Mouse (Mus musculus) myocyte (in vitro differentiated cells): Measurements from ENCODE around the gene Ltbp1. TPM values are rescaled to one million over a fixed set of nuclear protein-coding genes. Genes with fewer than 3 reads are reported as not detected.
A peak's percentile ranks its signal among the peaks of the same experiment; 100 is the strongest.

Source experiments
- H3K27me3 ChIP-seq: one replicate; pipeline ENCODE4 v1.6.1; 2011; ENCODE audit not compliant: control insufficient read depth, insufficient read depth, insufficient read length
- H3K36me3 ChIP-seq: one replicate; pipeline ENCODE4 v1.6.1; 2011; ENCODE audit not compliant: control insufficient read depth, insufficient read depth
- H3K4me2 ChIP-seq: one replicate; pipeline ENCODE4 v1.6.1; 2011; ENCODE audit warnings: low read depth, control low read depth
- H3K4me3 ChIP-seq: one replicate; pipeline ENCODE4 v1.5.1; 2011; ENCODE audit warnings: mild to moderate bottlenecking, control low read depth, moderate library complexity
- H3K79me2 ChIP-seq: one replicate; pipeline ENCODE4 v1.6.1; 2011; ENCODE audit not compliant: control insufficient read depth, insufficient read depth
- H3ac ChIP-seq: one replicate; pipeline ENCODE4 v1.6.1; 2011; ENCODE audit not compliant: control insufficient read depth, insufficient read length
- CEBPB ChIP-seq: IDR thresholded peaks from 2 replicates; pipeline ENCODE4 v1.6.1; 2011; ENCODE audit warnings: mild to moderate bottlenecking, moderate library complexity; ENCODE audit not compliant: poor library complexity, insufficient read depth, severe bottlenecking
- E2F4 ChIP-seq: IDR thresholded peaks from one replicate; pipeline ENCODE4 v1.6.1; 2011; ENCODE audit warnings: mild to moderate bottlenecking, control low read depth, moderate library complexity; ENCODE audit not compliant: insufficient read depth
- MAX ChIP-seq: IDR thresholded peaks from one replicate; pipeline ENCODE4 v1.6.1; 2011; ENCODE audit warnings: low read depth, mild to moderate bottlenecking, control low read depth
- MYOD1 ChIP-seq, 3 experiments: IDR thresholded peaks; one replicate each; pipeline ENCODE4 v1.6.1; 2011; ENCODE audit warnings: control low read depth in 2 of 3, low read depth in 2 of 3, mild to moderate bottlenecking in 2 of 3, moderate library complexity in 1 of 3; ENCODE audit not compliant: insufficient read length in 2 of 3, control insufficient read depth in 1 of 3
- MYOG ChIP-seq, 3 experiments: IDR thresholded peaks; one replicate each; pipeline ENCODE4 v1.6.1; 2011; ENCODE audit warnings: control low read depth in 2 of 3, low read depth in 2 of 3, mild to moderate bottlenecking in 2 of 3; ENCODE audit not compliant: insufficient read length in 2 of 3, control insufficient read depth in 1 of 3, insufficient read depth in 1 of 3
- POLR2A ChIP-seq: IDR thresholded peaks from one replicate; pipeline ENCODE4 v1.6.1; 2011; ENCODE audit warnings: low read depth, mild to moderate bottlenecking, control low read depth, moderate library complexity; ENCODE audit not compliant: insufficient read length
- POLR2AphosphoS2 ChIP-seq: IDR thresholded peaks from one replicate; pipeline ENCODE4 v1.6.1; 2011; ENCODE audit warnings: low read depth, control low read depth; ENCODE audit not compliant: insufficient read length
- REST ChIP-seq: IDR thresholded peaks from one replicate; pipeline ENCODE4 v1.6.1; 2011; ENCODE audit warnings: mild to moderate bottlenecking, control low read depth, moderate library complexity; ENCODE audit not compliant: insufficient read depth, insufficient read length
- SRF ChIP-seq: IDR thresholded peaks from one replicate; pipeline ENCODE4 v1.6.1; 2011; ENCODE audit warnings: low read depth; ENCODE audit not compliant: control insufficient read depth, insufficient read length
- TCF12 ChIP-seq: IDR thresholded peaks from one replicate; pipeline ENCODE4 v1.6.1; 2011; ENCODE audit warnings: mild to moderate bottlenecking, control low read depth; ENCODE audit not compliant: poor library complexity, insufficient read depth, severe bottlenecking
- TCF3 ChIP-seq: IDR thresholded peaks from one replicate; pipeline ENCODE4 v1.6.1; 2011; ENCODE audit warnings: low read depth, control low read depth; ENCODE audit not compliant: insufficient read length
- USF1 ChIP-seq: IDR thresholded peaks from one replicate; pipeline ENCODE4 v1.6.1; 2011; ENCODE audit warnings: low read depth, mild to moderate bottlenecking, control low read depth, moderate library complexity
- polyA plus RNA-seq: library from polyadenylated mRNA; unstranded; fragments of >200 nt; fragmentation: generic; extraction: Trizol; gene quantifications from one replicate; pipeline ENCODE4 v1.2.1, GENCODE M21; 2012; ENCODE audit warnings: missing spikeins

Ltbp1 gene
- polyA plus RNA-seq, 1 experiment, result 19.4 TPM

GRCm38 (mm10) chr17:75349602-75350001 is 344.2 kb downstream of the Ltbp1 start:
- Histone ChIP-seq H3K36me3 (no peaks in the 10 kb centered on the region), H3K27me3 (no peaks in the 10 kb centered on the region), H3K79me2 (no peaks in the 10 kb centered on the region), H3ac (no peak overlapping the region), H3K4me3 (no peak overlapping the region), H3K4me2 (peak overlapping the region; percentile 21)
- TF ChIP-seq MYOG (IDR thresholded peaks at IDR 0.05; ENCODE audit: control insufficient read depth in 1 of 3, insufficient read depth in 1 of 3, insufficient read length in 2 of 3, low read depth in 2 of 3), result no peak
- TF ChIP-seq E2F4, result no peak
- TF ChIP-seq MYOD1 (IDR thresholded peaks at IDR 0.05; ENCODE audit: control insufficient read depth in 1 of 3, insufficient read length in 2 of 3, low read depth in 2 of 3), result peak; percentile 58 to 81 (median 76)
- no peak for TF ChIP-seq POLR2AphosphoS2
- TF ChIP-seq REST, result no peak
- no peak for TF ChIP-seq SRF

- TF ChIP-seq REST (no peak), USF1 (no peak), POLR2AphosphoS2 (no peak), SRF (no peak), MYOD1 (IDR thresholded peaks at IDR 0.05; ENCODE audit: control insufficient read depth in 1 of 3, insufficient read length in 2 of 3, low read depth in 2 of 3) (no peak)
- Histone ChIP-seq H3ac (no peak overlapping the region), H3K4me2 (no peak overlapping the region)
These were observed 348.0 kb downstream of the Ltbp1 start for GRCm38 (mm10) chr17:75353323-75353722.

DNA sequence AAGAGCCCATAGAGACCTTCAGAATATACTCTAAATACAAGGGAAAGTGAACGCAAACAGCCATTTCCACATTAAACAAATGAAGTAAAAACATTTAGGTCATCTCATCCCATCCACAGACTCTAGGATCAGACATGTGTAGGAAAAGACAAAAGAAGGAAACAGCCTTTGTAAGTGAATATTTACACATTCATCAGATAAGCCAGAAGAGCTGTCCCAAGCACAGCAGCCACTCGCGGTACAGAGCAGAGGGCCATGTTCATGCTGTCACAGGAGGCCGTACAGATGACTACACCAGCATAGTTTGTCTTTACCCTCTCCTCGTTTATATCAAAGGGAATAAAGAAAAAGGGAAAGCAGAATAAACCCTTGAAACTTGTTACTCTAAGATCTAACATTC is 350.1 kb downstream of the Ltbp1 start:
- no peak overlapping the region for H3K4me2 ChIP-seq
- no peak overlapping the region for H3ac ChIP-seq
- TF ChIP-seq REST (no peak), TCF3 (no peak), TCF12 (no peak), MYOD1 (IDR thresholded peaks at IDR 0.05; ENCODE audit: control insufficient read depth in 1 of 3, insufficient read length in 2 of 3, low read depth in 2 of 3) (no peak), POLR2A (no peak), CEBPB (no peak), SRF (no peak)
- H3K4me3 ChIP-seq, result no peak overlapping the region
- no peaks in the 10 kb centered on the region for H3K27me3 ChIP-seq
- H3K79me2 ChIP-seq, result no peaks in the 10 kb centered on the region
- H3K36me3 ChIP-seq, result no peaks in the 10 kb centered on the region

More at GRCm38 (mm10) chr17:75353323-75353722, 348.0 kb downstream of the Ltbp1 start:
- H3K4me3 ChIP-seq, result no peak overlapping the region
- H3K79me2 ChIP-seq, result no peaks in the 10 kb centered on the region
- no peaks in the 10 kb centered on the region for H3K27me3 ChIP-seq
- no peaks in the 10 kb centered on the region for H3K36me3 ChIP-seq

- Histone ChIP-seq H3K4me2 (no peak overlapping the region), H3K36me3 (peaks cover 15% of the 10 kb centered on the region), H3ac (no peak overlapping the region), H3K27me3 (no peaks in the 10 kb centered on the region), H3K4me3 (no peak overlapping the region), H3K79me2 (no peaks in the 10 kb centered on the region)
- TF ChIP-seq TCF3 (no peak), USF1 (no peak), MYOG (IDR thresholded peaks at IDR 0.05; ENCODE audit: control insufficient read depth in 1 of 3, insufficient read depth in 1 of 3, insufficient read length in 2 of 3, low read depth in 2 of 3) (no peak), MYOD1 (IDR thresholded peaks at IDR 0.05; ENCODE audit: control insufficient read depth in 1 of 3, insufficient read length in 2 of 3, low read depth in 2 of 3) (no peak), TCF12 (no peak), CEBPB (no peak), SRF (no peak)
These were observed 354.7 kb downstream of the Ltbp1 start for GRCm38 (mm10) chr17:75360111-75360510.

DNA sequence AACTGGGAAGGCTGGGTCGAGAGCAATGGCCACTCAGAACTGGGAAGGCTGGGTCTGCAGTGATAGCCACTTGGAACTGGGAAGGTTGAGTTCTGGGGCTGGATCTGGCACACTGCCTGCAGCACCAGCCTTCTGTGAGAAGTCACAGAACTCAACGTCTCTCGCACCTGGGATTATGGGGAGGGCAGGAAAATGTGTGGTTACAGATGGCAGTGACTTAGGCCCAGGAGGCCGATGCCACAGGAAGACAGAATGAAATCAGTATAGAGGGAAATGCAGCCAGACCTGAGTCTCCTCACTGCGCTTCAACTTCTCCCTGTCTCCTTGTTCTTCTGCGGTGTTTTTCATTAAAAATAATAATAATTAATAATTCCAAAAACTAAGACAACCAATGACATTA is 361.0 kb downstream of the Ltbp1 start:
- peaks cover 23% of the 10 kb centered on the region for H3K36me3 ChIP-seq

GRCm38 (mm10) chr17:75367486-75368155 is 362.3 kb downstream of the Ltbp1 start:
- Histone ChIP-seq H3ac (no peak overlapping the region), H3K4me3 (no peak overlapping the region), H3K27me3 (no peaks in the 10 kb centered on the region), H3K36me3 (peaks cover 23% of the 10 kb centered on the region), H3K79me2 (no peaks in the 10 kb centered on the region), H3K4me2 (no peak overlapping the region)
- TF ChIP-seq MAX (no peak), POLR2A (no peak), E2F4 (no peak), TCF12 (no peak), REST (no peak), MYOD1 (IDR thresholded peaks at IDR 0.05; ENCODE audit: control insufficient read depth in 1 of 3, insufficient read length in 2 of 3, low read depth in 2 of 3) (no peak), USF1 (no peak), MYOG (IDR thresholded peaks at IDR 0.05; ENCODE audit: control insufficient read depth in 1 of 3, insufficient read depth in 1 of 3, insufficient read length in 2 of 3, low read depth in 2 of 3) (no peak), SRF (no peak), POLR2AphosphoS2 (no peak), TCF3 (no peak)

More for the DNA sequence above, 361.0 kb downstream of the Ltbp1 start:
- no peaks in the 10 kb centered on the region for H3K79me2 ChIP-seq
- no peak overlapping the region for H3K4me3 ChIP-seq
- TF ChIP-seq E2F4 (no peak), MYOD1 (IDR thresholded peaks at IDR 0.05; ENCODE audit: control insufficient read depth in 1 of 3, insufficient read length in 2 of 3, low read depth in 2 of 3) (no peak), SRF (no peak), TCF3 (no peak), TCF12 (no peak)
- no peak overlapping the region for H3ac ChIP-seq
- H3K4me2 ChIP-seq, result no peak overlapping the region
- no peaks in the 10 kb centered on the region for H3K27me3 ChIP-seq
